Mouse (Mus musculus) heart, postnatal 0 days (tissue): ENCODE measurements around the gene Ptpn11.

Experiments used
- CTCF ChIP-seq: IDR thresholded peaks from 2 replicates; pipeline ENCODE4 v1.5.1; 2016; ENCODE audit warnings: antibody characterized with exemption, control low read depth, low read depth
- EP300 ChIP-seq: IDR thresholded peaks from 2 replicates; pipeline ENCODE4 v1.6.1; 2016; ENCODE audit warnings: antibody characterized with exemption, low read depth

- TF ChIP-seq CTCF, result no peak
- no peak for TF ChIP-seq EP300
Measured at GRCm38 (mm10) chr5:121206540-121206939, 15.3 kb upstream of the Ptpn11 start.
